Mouse (Mus musculus) heart, embryonic 14.5 days (tissue): ENCODE results near the gene Uimc1. TPM values are rescaled to one million over a fixed set of nuclear protein-coding genes. Genes with fewer than 3 reads are reported as not detected.

Source experiments
- ATAC-seq: fragments of 200-750 bp; cut with Nextera tagmentation; 2 replicates; pipeline ENCODE4 v1.8.0; 2017; ENCODE audit warnings: low read depth, moderate TSS enrichment; ENCODE audit not compliant: insufficient number of reproducible peaks, insufficient read depth, low FRiP score
- H3K27ac ChIP-seq, 2 experiments: fragments of 200-500 bp in 1 of 2; fragments of 300-500 bp in 1 of 2; sonication (generic) in 1 of 2; replicated peaks in 1 of 2; 2 replicates each; pipeline ENCODE4 v1.5.1; 2012 to 2014; ENCODE audit warnings: low read depth in 2 of 2, low read length in 2 of 2, control low read depth in 1 of 2, mild to moderate bottlenecking in 1 of 2, mixed read lengths in 1 of 2; ENCODE audit not compliant: control insufficient read depth in 1 of 2, insufficient read depth in 1 of 2
- H3K27me3 ChIP-seq: fragments of 300-500 bp; sonication (generic); 2 replicates; pipeline ENCODE4 v1.6.1; 2014; ENCODE audit warnings: mild to moderate bottlenecking, low read length, control low read depth; ENCODE audit not compliant: control insufficient read depth, insufficient read depth
- H3K36me3 ChIP-seq: fragments of 300-500 bp; sonication (generic); 2 replicates; pipeline ENCODE4 v1.6.1; 2014; ENCODE audit warnings: mild to moderate bottlenecking, control low read depth, low read length, mixed read lengths; ENCODE audit not compliant: control insufficient read depth, insufficient read depth
- H3K4me1 ChIP-seq, 2 experiments: fragments of 200-500 bp in 1 of 2; fragments of 300-500 bp in 1 of 2; sonication (generic) in 1 of 2; 2 replicates each; pipeline ENCODE4 v1.6.1; 2012 to 2014; ENCODE audit warnings: low read length in 2 of 2, control low read depth in 1 of 2, mixed read lengths in 1 of 2; ENCODE audit not compliant: control insufficient read depth in 2 of 2, insufficient read depth in 2 of 2
- H3K4me2 ChIP-seq: fragments of 300-500 bp; sonication (generic); 2 replicates; pipeline ENCODE4 v1.6.1; 2014; ENCODE audit warnings: mild to moderate bottlenecking, low read length
- H3K4me3 ChIP-seq, 2 experiments: fragments of 200-500 bp in 1 of 2; fragments of 300-500 bp in 1 of 2; sonication (generic) in 1 of 2; 2 replicates each; pipeline ENCODE4 v1.5.1; 2012 to 2014; ENCODE audit warnings: low read length in 2 of 2, mild to moderate bottlenecking in 2 of 2, control low read depth in 1 of 2, low read depth in 1 of 2, moderate library complexity in 1 of 2; ENCODE audit not compliant: control insufficient read depth in 1 of 2, insufficient read depth in 1 of 2
- H3K9ac ChIP-seq: fragments of 300-500 bp; sonication (generic); 2 replicates; pipeline ENCODE4 v1.6.1; 2014; ENCODE audit warnings: mild to moderate bottlenecking, low read length
- H3K9me3 ChIP-seq: fragments of 300-500 bp; sonication (generic); 2 replicates; pipeline ENCODE4 v1.6.1; 2016; ENCODE audit warnings: low read length, control low read depth; ENCODE audit not compliant: control insufficient read depth
- WGBS: fragments of 180-500 bp; shearing (Covaris S2); extraction: QIAGEN DNeasy Blood & Tissue Kit; methylation state at CpG from one replicate; pipeline ENCODE4 v1.1.7; 2014; 5-methylcytosine and 5-hydroxymethylcytosine counted together
- polyA plus RNA-seq: library from polyadenylated mRNA; unstranded; fragments of >200 nt; fragmentation: Nextera tagmentation; extraction: Ambion mirVana; gene quantifications from 2 replicates; pipeline ENCODE4 v1.2.1, GENCODE M21; 2014

Uimc1 gene
- 19.1 and 19.3 TPM in 2 replicates for polyA plus RNA-seq

GRCm38 (mm10) chr13:55099726-55100478 is at the start of gene Uimc1:
Uimc1 (minus strand) TSS chr13:55100300.
- WGBS: under 1% methylated on average over 68 of the region's 81 CpGs
- H3K4me1 ChIP-seq: peaks cover 2 to 11% of the 10 kb centered on the region in 2 experiments; a peak in 3 of 4 replicates
- H3K9me3 ChIP-seq: no peaks in the 10 kb centered on the region
- peak within 1 kb of the TSS; percentile 86 to 96 for H3K4me3 ChIP-seq
- peak within 1 kb of the TSS; percentile 89 to 90 for H3K27ac ChIP-seq
- peak within 1 kb of the TSS; percentile 95 for H3K9ac ChIP-seq
- peak; percentile 87 for ATAC-seq
- H3K36me3 ChIP-seq: no peaks in the 10 kb centered on the region
- H3K4me2 ChIP-seq: peak within 1 kb of the TSS; percentile 69
- no peaks in the 10 kb centered on the region for H3K27me3 ChIP-seq

GRCm38 (mm10) chr13:55140271-55140670 is 40.2 kb upstream of the Uimc1 start:
- H3K9ac ChIP-seq: no peak overlapping the region
- no peak overlapping the region for H3K4me3 ChIP-seq
- no peaks in the 10 kb centered on the region for H3K27me3 ChIP-seq
- ATAC-seq: no peak
- H3K4me1 ChIP-seq: no peaks in the 10 kb centered on the region
- no peak overlapping the region for H3K27ac ChIP-seq
- 65% methylated on average over 2 of the region's 2 CpGs for WGBS
- no peak overlapping the region for H3K4me2 ChIP-seq
- no peaks in the 10 kb centered on the region for H3K9me3 ChIP-seq
- H3K36me3 ChIP-seq: no peaks in the 10 kb centered on the region

- H3K4me2 ChIP-seq: no peak overlapping the region
- no peaks in the 10 kb centered on the region for H3K9me3 ChIP-seq
- no peaks in the 10 kb centered on the region for H3K27me3 ChIP-seq
- WGBS: 7% methylated on average over 5 of the region's 5 CpGs
- ATAC-seq: no peak
- no peak overlapping the region for H3K9ac ChIP-seq
- no peak overlapping the region for H3K27ac ChIP-seq
- H3K36me3 ChIP-seq: peaks cover 42% of the 10 kb centered on the region
- no peaks in the 10 kb centered on the region for H3K4me1 ChIP-seq
- H3K4me3 ChIP-seq: no peak overlapping the region
These were observed 35.3 kb upstream of the Uimc1 start for GRCm38 (mm10) chr13:55135382-55135781.

GRCm38 (mm10) chr13:55133448-55133847 is 33.3 kb upstream of the Uimc1 start, which contains the start of gene Gm17617:
Gm17617 (minus strand) TSS chr13:55133548.
- Histone ChIP-seq H3K9ac (no peak within 1 kb of the TSS), H3K27me3 (no peaks in the 10 kb centered on the region), H3K4me3 (no peak within 1 kb of the TSS), H3K27ac (no peak within 1 kb of the TSS), H3K4me1 (no peaks in the 10 kb centered on the region), H3K36me3 (peaks cover 60% of the 10 kb centered on the region), H3K4me2 (no peak within 1 kb of the TSS), H3K9me3 (no peaks in the 10 kb centered on the region)
- ATAC-seq: no peak
- WGBS: 85% methylated on average over 2 of the region's 2 CpGs

- no peaks in the 10 kb centered on the region for H3K9me3 ChIP-seq
- H3K27ac ChIP-seq: no peak overlapping the region
- H3K4me1 ChIP-seq: no peaks in the 10 kb centered on the region
- peaks cover 90% of the 10 kb centered on the region for H3K36me3 ChIP-seq
- 81% methylated on average over 6 of the region's 6 CpGs for WGBS
- no peak for ATAC-seq
- H3K27me3 ChIP-seq: no peaks in the 10 kb centered on the region
- no peak overlapping the region for H3K4me3 ChIP-seq
- H3K9ac ChIP-seq: no peak overlapping the region
- H3K4me2 ChIP-seq: no peak overlapping the region
These were observed 24.8 kb upstream of the Uimc1 start for GRCm38 (mm10) chr13:55124903-55125302.

- 70% methylated on average over 6 of the region's 6 CpGs for WGBS
- ATAC-seq: no peak
These were observed 14.3 kb upstream of the Uimc1 start for GRCm38 (mm10) chr13:55114375-55114774.

GRCm38 (mm10) chr13:55107694-55108093 is 7.6 kb upstream of the Uimc1 start:
- ATAC-seq: peak; percentile 67
- H3K9ac ChIP-seq: 0 out of 2 replicates have a peak overlapping the region, but pooled peaks have one; percentile 2
- WGBS: 30% methylated on average over 8 of the region's 8 CpGs
- no peaks in the 10 kb centered on the region for H3K27me3 ChIP-seq
- H3K4me3 ChIP-seq: no peak overlapping the region
- H3K27ac ChIP-seq: peak overlapping the region; percentile 88 to 94
- peaks cover 10 to 16% of the 10 kb centered on the region in 2 experiments for H3K4me1 ChIP-seq
- no peaks in the 10 kb centered on the region for H3K9me3 ChIP-seq
- peak overlapping the region; percentile 80 for H3K4me2 ChIP-seq
- H3K36me3 ChIP-seq: peaks cover 22% of the 10 kb centered on the region

More at GRCm38 (mm10) chr13:55114375-55114774, 14.3 kb upstream of the Uimc1 start:
- H3K9me3 ChIP-seq: no peaks in the 10 kb centered on the region
- H3K27me3 ChIP-seq: no peaks in the 10 kb centered on the region
- no peak overlapping the region for H3K4me2 ChIP-seq
- no peak overlapping the region for H3K27ac ChIP-seq
- H3K4me3 ChIP-seq: no peak overlapping the region
- no peaks in the 10 kb centered on the region for H3K4me1 ChIP-seq
- peaks cover 71% of the 10 kb centered on the region for H3K36me3 ChIP-seq
- H3K9ac ChIP-seq: no peak overlapping the region
